Mouse (Mus musculus) frontal cortex, postnatal 10 days (tissue): ENCODE results near the gene Fhad1.

Experiments
- DNase-seq, 2 experiments: peaks; one replicate each; pipeline ENCODE4 v3.0.0; 2022; ENCODE audit warnings: low spot score in 2 of 2, mixed read lengths in 1 of 2

Fhad1 gene

GRCm38 (mm10) chr4:141932785-141933574 lies 81.9 kb downstream of the Fhad1 start:
- DNase-seq = no peak

- DNase-seq = no peak
Observed at GRCm38 (mm10) chr4:141931526-141931925, 83.4 kb downstream of the Fhad1 start.

- DNase-seq = no peak
Observed at GRCm38 (mm10) chr4:141930001-141930400, 84.9 kb downstream of the Fhad1 start.

- DNase-seq = no peak
Observed at GRCm38 (mm10) chr4:141928881-141929281, 86.0 kb downstream of the Fhad1 start.

GRCm38 (mm10) chr4:141925781-141926345 lies 89.0 kb downstream of the Fhad1 start:
- DNase-seq = no peak

GRCm38 (mm10) chr4:141923961-141924360 lies 90.9 kb downstream of the Fhad1 start:
- no peak for DNase-seq

- DNase-seq = no peak
Observed at GRCm38 (mm10) chr4:141920391-141920790, 94.5 kb downstream of the Fhad1 start.

- DNase-seq = no peak
Observed at GRCm38 (mm10) chr4:141917735-141918419, 97.0 kb downstream of the Fhad1 start.

GRCm38 (mm10) chr4:141914040-141914439 lies 100.8 kb downstream of the Fhad1 start:
- peak in 1 of 2 experiments; percentile 45 for DNase-seq

GRCm38 (mm10) chr4:141913201-141913993 lies 101.5 kb downstream of the Fhad1 start:
- DNase-seq = no peak

- DNase-seq = no peak
Observed at GRCm38 (mm10) chr4:141904710-141905109, 110.2 kb downstream of the Fhad1 start.

GRCm38 (mm10) chr4:141902479-141902858 lies 112.4 kb downstream of the Fhad1 start:
- DNase-seq = no peak

- no peak for DNase-seq
Observed at GRCm38 (mm10) chr4:141901711-141902478, 113.0 kb downstream of the Fhad1 start.

- no peak for DNase-seq
Observed at GRCm38 (mm10) chr4:141900421-141900820, 114.5 kb downstream of the Fhad1 start.

- DNase-seq = peak in 1 of 2 experiments; percentile 30
Observed at GRCm38 (mm10) chr4:141899936-141900335, 114.9 kb downstream of the Fhad1 start.

- no peak for DNase-seq
Observed at GRCm38 (mm10) chr4:141898905-141899304, 116.0 kb downstream of the Fhad1 start.

- no peak for DNase-seq
Observed at GRCm38 (mm10) chr4:141897838-141898237, 117.0 kb downstream of the Fhad1 start.

GRCm38 (mm10) chr4:141897225-141897624 lies 117.7 kb downstream of the Fhad1 start:
- DNase-seq = no peak

GRCm38 (mm10) chr4:141895772-141896171 lies 119.1 kb downstream of the Fhad1 start:
- DNase-seq = no peak

- DNase-seq = no peak
Observed at GRCm38 (mm10) chr4:141893157-141893784, 121.6 kb downstream of the Fhad1 start.
